Mouse (Mus musculus): ENCODE data around the gene Pcnx3.

DNA sequence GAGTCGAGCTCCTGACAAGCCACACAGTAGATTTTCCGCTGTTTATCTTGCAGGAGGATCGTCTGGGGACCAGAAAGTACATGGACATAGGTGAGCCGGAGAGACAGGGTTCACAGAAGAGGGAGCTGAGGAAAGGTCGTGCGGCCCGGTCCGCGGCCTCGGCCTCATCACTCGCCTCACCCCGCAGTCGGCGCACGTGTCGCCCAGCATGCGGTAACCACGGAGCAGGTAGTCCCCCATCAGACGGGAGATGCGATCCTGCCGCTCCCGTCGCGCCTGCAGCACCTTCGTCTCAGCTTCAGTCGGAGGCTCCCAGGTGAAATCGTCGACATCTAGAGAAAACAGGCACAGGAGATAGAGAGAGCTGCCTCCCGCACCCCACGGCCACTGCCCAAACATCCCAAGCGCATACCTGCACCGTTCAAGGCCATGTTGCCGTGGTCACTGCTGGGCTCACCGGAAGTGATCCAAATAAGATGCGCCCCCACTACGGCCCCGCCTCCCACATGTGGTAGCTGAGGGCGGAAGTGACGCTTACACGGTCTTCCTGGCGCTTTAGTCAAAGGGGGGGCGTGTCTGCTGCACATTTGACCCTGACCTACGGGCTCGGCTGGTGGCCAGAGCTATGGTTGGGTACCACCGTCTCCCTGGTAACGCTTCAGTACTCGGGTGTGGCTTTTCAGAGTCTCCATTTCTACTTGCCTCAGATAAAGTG is 42.7 kb upstream of the Pcnx3 start:
- TF ChIP-seq CTCF (IDR thresholded peaks at IDR 0.05; ENCODE audit: borderline replicate concordance, extremely low read depth, insufficient read depth, insufficient read length), result no peak
- TF ChIP-seq POLR2A (IDR thresholded peaks at IDR 0.05; ENCODE audit: borderline replicate concordance, extremely low read depth, insufficient read depth, insufficient read length, poor library complexity, severe bottlenecking), result peak; percentile 49; the same call in 1 of the 2 replicates
